Mouse (Mus musculus): ENCODE results near the gene Dagla.

The Dagla gene

DNA sequence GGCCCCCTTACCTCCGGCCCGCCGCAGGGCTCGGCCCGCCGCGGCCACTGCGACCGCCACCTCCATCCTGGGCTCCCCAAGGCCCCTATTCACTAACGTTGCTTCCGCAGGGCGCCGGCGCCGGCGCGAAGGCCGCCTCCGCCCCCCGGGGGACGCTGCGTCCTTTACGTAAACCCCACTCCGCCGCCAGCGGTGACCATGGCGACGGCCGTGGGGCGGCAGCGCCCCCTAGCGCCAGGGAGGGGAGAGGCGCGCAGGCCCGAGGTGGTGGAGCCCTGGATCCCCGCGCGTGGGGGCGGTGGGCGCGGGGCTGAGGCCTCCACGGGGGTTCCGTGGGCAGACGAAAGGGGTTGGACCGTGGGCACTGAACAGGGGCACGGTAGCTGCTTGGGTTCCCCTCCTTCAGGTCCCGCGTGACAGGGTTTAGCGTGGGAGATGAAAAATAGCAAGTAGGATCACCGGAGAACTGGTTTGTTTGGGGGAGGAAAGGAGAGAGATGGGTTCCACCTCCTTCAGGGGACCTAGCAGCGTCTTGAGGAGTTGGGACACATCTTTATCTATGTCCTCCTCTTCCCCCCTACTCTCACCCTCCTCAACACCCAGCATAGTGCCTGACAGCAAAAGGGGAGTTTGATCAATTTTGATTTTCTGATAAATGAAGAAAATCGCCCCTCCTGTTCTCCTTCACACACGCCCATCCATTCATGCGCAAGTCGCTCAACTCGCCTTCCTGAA lies at the start of gene Dagla:
Dagla (minus strand) TSS at position 68 of the 735 bp plus-strand sequence.
- peak; percentile 62 to 64 for DNase-seq (ENCODE audit: low spot score in 2 of 2)

DNA sequence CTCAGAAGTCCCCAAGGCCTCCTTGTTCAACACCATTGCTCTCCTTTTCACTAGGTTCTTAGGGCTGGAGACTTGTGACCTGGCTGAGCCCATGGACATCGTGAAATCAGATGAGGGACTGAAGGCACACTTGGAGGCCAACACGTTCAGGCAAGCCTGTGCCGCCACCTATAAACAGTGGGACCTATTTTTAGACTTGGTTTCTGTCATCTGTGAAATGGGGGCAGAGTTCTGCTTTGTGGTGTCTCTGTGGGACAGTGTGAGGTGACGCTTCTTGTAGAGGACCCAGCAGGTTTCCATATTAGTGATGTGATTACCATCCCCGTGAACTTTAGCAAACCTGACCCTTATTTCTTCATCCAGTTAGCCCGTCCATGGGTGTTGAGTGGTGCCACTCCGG lies 47.5 kb upstream of the Dagla start:
- no peak for DNase-seq (ENCODE audit: low spot score in 2 of 2)

DNA sequence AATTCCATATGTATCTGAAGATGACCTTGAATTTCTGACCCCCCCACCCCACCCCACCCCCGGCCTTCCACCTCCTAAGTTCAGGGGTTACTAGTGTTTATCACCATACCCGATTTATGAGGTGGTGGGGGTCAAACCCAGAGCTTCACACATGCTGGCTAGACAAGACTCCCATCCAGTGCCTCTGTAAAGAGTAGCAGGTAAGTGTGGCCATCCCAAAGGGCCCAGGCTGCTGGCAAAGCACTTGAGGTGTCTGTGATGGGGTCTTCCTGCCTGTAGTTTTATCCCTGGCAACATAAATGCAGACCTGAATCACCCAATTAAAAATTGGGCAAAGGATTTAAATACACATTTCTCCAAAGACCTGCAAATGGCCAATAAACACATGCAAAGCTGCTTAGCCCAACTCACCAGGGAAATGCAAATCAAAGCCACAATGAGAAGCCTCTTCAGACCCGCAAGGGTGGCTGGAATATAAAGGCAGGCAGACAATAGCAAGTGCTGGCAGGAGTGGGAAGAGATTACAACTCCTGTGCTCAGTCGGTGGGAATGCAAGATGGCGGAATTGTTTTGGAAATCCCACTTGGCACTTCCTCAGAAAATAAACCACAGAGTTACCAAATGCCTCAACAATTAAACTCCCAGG lies 43.1 kb upstream of the Dagla start:
- DNase-seq (ENCODE audit: low spot score in 2 of 2) = no peak

DNA sequence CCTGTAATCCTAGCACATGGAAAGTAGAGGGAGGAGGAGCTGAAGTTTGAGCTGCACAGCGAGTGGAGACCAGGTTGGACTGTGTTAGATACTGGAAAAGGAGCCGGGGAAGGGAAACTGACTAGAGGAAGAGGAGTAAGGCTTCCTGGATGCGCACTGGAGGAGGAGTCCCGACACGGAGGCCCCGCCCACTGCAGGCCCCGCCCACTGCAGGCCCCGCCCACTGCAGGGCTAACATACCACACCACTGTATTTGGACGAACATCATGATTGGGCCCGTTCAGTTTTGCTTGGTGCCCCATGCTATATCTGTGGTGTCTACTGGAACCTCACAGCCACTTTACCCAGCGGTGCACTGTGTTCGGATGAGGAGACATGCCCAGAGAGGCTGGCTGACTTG lies 41.0 kb upstream of the Dagla start:
- DNase-seq (ENCODE audit: low spot score in 2 of 2) = no peak

DNA sequence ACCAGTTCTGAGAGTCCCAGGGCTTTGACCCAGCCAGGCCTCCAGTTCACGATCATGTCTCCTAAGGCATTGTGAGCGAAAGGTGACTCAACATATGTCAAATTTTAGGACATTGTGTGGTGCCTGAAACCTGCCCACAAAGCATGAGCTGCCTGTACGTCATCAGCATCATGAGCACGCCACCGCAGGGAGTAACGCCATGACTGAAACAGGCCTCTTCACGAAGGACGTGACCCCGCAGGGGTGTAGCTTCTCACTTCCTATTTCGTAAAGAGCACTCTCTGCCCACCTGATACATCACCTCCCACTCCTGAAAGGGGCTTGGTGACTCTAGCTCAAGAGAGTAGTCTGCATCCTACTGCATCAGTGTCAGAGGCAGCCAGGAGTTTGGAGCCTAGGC lies 39.2 kb upstream of the Dagla start:
- no peak for DNase-seq (ENCODE audit: low spot score in 2 of 2)

DNA sequence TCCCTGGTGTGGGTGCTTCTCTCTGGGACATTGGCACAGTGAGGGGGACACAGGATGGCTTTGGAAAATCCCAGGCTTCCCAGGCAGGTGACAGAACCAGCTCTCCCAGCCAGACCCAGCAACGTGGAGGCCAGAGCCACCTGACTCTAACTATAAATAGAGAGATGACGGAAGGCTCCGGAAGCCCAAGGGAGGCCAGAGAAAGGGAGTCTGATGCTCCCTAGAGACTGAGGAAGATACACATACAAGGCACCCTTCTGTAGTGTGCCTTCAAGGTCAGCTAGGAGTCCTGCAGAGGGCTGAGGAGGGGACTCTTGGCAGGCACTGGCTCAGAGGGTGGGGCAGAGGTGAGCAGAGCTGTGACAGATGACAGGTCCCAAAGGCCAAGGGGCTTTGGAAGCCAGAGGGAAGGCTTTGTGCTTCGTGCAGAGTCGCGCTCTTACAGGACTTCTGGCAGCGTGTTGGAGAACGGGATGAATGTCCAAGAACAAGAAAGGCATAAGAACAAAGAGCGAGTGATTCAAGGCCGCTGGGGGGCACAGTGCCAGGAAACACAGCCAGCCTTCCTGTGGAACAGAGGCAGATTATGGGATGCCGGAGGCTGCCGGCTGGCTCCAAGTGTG lies 37.3 kb upstream of the Dagla start:
- DNase-seq (ENCODE audit: low spot score in 2 of 2) = no peak

DNA sequence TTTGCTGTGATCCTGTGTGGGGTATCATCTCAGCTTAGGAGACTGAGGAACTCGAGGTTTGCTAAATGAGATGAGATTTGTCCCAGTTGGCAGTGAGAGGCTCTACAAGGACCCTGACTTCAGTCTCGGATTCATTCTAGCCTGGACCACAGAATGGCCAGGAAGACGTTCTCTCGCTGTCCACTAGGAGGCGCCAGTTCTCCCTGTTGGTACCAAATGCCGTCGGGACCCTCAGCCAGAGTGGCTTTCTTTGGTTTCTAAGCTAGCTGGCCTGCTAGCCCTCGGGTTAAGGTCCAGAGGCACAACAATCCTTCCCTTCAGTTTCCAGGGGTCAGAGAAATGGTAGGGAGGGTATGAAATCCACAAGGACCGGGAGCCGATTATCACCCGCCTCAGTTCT lies 36.5 kb upstream of the Dagla start:
- DNase-seq (ENCODE audit: low spot score in 2 of 2) = peak in 1 of 2 experiments; percentile 16

DNA sequence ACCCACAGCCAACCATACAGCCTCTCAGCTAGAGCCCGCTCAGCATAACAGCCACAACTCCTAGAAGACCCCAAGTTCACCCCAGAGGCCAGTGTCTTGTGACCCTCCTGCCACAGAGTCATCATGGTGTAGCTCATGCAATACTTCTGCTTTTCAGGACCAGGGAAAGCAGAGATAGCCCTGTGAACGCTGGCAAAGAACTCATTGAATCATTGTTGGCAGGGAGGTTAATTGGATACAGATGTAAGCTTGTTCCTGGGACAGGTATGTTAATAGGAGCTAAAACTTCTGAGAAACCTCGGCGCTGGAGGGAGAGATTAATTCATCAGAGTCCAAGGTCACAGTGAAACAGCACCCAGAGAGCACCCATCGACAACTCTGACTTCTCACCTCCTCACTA lies 36.0 kb upstream of the Dagla start:
- no peak for DNase-seq (ENCODE audit: low spot score in 2 of 2)

DNA sequence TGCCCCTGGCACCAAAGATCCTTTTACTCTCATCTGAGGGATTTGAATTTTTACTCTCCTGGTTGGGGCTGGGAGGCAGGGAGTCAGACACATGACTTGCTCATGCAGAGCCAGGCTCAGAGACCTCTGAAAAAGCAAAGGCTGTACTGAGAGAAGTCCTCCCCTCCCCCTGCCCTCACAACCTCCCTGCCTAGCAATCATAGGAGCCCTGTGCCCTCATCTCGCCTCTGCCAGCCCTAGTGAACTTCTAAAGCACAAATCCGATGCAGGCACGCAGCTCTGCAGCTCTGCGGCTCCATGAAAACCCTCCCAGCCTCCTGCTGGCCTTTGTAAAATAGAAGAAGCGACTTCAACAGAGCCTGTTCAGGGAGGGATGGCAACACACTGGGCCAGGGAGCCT lies 34.6 kb upstream of the Dagla start:
- no peak for DNase-seq (ENCODE audit: low spot score in 2 of 2)

DNA sequence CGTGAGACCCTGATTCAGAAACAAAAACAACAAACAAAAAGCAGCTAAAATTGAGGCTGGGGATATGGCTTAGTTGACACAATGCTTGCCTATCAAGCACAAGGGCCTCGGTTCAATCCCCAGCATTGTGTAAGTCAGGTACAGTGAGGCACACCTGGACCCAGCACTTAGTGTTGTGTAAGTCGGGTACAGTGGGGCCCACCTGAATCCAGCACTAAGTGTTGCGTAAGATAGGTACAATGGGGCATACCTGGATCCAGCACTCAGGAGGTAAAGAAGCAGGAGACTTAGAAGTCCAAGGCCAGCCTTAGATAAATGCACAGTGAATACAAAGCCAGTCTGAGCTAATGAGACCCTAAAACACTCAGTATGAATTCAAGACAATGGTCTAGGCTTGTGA lies 34.0 kb upstream of the Dagla start:
- no peak for DNase-seq (ENCODE audit: low spot score in 2 of 2)

DNA sequence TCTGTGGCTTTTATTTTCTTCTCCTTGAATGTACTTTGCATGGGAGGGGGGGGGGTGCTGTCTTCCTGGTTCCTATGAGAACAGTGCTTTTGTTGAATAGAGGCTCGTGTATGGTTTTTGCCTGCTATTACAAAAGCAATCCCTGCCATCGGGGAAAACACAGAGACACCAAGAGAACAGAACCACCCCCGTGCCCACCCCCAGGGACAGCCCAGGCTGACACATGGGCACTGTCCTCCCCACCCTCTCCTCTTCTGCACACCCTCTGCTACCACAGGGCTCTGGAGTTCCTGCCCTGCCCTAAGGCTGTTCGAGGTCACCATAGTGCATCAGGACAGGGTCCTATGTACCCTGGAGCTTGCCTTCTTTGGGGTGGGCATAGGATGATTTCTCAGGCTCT lies 29.8 kb upstream of the Dagla start:
- DNase-seq (ENCODE audit: low spot score in 2 of 2) = no peak

DNA sequence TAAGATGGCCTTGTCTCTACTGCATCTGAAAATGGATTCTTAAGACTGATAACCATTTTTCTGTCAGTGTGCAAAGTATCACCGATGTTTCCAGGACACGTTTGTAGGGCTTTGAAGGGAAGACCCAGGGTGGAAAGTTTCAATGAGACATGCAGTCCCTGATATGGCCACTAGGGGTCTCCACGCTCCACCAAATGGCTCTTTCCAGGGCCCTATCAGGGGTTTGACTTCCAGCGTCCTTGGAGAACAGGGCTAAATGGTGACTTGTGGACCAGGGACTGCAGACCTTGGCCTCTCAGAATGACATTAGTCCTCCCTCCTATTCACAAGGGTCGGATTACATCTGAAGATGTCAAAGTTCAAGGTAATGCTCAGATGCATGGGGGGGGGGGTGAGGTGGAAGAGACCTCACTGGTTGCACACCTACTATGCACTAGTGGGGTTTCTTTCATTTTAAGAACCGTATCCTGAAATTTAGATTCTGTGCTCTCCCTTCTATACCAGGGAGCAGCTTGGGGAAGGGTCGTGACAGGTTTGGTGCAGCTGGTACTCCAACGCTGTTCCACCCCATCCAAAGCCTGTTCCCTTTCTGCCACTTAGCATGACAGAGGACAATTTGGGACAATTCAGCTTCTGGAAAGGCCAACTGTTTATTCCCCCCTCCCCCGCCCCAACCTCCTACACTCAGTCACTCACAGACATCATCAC lies 29.0 kb upstream of the Dagla start:
- peak; percentile 11 to 29 for DNase-seq (ENCODE audit: low spot score in 2 of 2)

DNA sequence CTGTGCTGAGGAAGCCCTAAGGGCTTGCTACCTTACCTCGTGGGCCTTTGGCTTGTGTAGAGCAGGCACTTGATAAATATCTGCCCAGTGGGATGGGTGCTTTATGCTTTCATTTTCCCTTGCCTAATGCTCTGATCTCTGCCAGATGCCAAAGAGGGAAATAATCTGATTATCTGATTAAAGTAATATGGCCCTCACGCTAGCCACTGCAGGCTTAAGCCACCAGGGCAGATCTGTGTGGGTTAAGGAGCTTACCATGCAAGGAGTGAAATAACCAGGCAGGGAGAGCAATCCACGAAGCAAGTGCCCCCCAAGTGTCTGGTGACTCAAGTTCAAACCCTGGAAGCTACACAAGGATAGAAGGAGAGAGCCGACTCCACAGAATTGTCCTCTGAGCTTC lies 27.0 kb upstream of the Dagla start:
- DNase-seq (ENCODE audit: low spot score in 2 of 2) = no peak

DNA sequence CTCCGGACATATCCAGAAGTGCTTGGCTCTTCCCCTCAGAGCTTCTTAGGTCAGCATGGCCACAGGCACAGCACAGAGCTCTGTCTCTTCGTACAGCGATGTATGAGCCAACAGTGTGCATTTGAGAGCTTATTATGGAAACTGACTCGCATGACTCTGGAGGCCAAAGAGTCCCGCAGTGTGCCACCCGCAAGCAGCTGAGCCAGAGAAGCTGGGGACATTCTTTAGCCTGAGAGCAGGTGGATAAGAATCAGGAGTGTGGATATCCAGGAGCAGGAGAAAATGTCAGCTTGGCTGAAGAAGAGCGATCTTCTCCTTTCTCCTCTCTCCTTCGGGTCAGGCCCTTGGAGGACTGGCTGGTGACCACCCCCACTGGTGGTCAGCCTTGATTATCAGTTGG lies 24.4 kb upstream of the Dagla start:
- no peak for DNase-seq (ENCODE audit: low spot score in 2 of 2)

DNA sequence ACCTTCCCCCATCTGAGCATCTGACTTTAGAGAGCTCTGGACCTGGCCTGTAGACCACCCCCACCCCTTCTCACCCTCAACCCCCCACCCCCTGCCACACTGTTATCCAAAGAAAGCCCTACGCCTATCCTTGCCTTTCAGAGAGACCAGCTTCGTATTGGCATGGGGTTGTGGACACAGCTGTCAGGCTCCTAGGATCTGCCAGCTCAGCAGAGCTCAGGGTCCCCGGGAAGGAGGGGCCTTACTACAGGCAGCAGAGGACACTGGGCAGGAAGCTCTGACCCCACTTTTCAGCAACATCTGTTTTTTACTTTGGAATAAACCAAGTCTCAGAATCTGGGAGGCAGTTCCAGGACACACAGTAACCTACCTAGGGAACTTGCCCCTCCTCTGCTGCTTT lies 21.9 kb upstream of the Dagla start:
- DNase-seq (ENCODE audit: low spot score in 2 of 2) = no peak

DNA sequence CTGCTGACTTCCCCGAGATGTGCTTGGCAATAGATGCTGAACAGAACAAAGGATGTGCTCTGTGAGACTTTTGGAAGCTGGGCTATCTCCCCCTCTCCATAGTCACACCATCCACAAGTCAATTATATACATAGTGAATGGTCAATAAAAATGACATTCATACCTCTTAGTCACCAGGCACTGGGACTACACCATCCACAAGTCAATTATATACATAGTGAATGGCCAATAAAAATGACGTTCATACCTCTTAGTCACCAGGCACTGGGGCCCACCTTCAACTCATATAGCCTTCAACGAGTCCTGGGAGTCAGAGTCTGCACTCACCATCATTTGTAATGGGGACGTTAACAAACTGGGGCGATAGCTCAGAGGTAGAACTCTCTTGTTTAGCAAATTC lies 19.2 kb upstream of the Dagla start:
- DNase-seq (ENCODE audit: low spot score in 2 of 2) = no peak

DNA sequence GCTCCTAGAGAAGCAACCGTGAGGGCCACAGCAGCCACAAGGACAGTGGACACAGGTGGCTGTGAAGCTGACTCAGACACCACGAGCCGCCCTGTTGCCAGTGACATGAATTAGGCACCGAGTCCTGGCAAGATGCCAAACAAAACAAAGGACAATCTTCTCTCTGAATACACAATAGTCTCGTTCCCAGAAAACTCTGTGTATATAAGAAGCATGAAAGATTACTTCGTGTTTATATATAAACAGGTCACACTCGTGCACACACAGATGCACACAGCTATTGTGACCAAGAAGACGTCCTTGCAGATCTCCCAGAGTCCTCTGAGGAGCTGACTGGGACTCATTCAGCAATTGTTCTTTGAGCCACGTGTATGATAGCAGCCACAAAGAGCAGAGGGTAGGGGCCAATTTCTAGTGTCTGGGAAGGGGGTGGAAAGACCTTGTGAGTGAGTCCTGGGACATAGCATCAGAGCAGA lies 18.7 kb upstream of the Dagla start:
- no peak for DNase-seq (ENCODE audit: low spot score in 2 of 2)

DNA sequence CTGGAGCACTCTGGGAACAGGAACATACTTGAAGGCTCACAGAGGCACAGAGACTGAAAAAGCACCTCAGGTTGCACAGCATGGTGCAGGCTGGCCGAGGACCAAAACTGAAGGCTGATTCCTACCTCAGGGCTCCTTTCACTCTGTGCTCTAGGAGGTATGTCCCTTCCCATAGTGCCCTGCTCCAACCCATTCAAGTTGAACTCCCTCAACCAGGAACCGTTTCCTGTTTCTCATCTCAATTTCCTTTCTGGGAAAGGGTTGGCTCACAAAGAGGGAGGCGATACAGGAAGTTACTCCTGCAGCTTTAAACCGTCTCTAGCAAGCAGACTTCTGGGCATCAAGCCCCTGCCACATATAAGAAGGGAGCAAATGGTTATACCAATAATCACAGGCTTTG lies 13.1 kb upstream of the Dagla start:
- no peak for DNase-seq (ENCODE audit: low spot score in 2 of 2)

DNA sequence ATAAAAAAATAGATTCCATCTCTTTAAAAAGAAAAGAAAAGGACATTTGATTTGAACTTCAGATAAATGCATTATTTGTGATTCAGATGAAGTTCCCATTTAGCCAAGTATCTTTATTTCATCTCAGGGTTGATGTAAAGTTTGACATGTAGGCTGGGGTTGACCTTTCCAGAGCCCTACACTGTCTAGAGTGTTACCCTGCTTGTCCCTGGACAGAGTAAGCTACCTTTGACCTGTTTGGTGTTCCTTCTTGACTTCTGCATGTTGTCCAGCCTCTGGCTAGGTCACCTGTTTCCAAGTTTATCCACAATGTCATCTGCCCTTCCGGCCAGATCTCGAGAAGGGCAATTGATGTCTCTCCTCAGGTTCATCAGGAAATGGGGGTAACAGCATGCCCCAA lies 12.7 kb upstream of the Dagla start:
- DNase-seq (ENCODE audit: low spot score in 2 of 2) = no peak

DNA sequence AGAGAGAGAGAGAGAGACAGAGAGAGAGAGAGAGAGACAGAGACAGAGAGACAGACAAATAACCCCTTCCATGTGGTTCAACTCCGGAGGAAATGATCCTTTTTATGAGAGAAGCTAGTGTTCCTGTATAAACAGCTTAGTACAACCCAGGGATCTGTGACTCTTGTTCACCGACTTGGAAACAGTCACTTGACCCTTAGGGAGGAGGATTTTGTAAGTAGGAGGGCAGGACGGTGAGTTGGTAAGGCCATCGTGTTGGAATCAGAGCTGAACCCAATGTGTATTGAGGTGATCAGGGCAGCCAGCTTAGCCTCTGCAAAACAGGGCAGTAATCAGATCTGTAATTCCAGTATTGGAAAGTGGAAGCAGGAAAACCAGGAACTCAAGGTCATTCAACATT lies 12.3 kb upstream of the Dagla start:
- DNase-seq (ENCODE audit: low spot score in 2 of 2) = no peak

DNA sequence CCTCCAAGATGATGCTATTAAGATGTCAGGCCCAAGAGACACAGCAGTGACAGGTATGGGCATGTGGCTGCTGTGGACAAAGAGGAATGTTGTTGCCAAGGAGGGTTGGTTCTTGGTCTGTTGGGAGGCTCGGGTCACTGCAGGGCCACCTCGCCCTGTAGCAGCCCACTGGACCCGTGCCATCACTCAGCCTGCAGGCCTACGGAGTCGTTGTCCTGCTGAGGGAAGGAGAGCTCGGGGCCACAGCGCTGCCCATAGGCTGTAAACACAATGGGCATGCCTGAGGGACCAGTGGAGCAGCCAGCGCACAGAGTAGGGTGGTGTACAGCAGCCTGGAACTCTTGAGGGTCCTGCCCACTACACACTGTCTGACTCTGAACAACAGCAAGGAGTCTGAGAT lies 7.4 kb upstream of the Dagla start:
- no peak for DNase-seq (ENCODE audit: low spot score in 2 of 2)

DNA sequence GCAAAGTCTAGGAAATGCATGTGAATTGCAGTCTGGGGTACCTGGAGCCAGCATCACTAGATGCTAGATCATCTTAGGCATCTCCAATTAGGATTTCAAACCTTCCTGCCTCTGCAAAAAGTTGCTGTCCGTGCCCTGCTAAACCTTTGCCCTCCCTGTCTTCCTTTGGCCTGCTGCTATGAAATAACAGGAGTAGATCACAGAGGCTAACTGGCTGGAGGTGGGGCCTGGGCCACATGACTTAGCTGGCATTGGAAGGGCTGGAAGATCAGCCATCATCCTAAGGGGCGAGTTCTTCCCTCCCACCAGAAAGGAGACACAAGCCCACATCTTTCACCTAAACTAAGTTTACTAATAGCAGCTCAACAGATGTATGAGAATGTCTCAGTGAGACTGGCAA lies 4.3 kb upstream of the Dagla start:
- DNase-seq (ENCODE audit: low spot score in 2 of 2) = no peak

DNA sequence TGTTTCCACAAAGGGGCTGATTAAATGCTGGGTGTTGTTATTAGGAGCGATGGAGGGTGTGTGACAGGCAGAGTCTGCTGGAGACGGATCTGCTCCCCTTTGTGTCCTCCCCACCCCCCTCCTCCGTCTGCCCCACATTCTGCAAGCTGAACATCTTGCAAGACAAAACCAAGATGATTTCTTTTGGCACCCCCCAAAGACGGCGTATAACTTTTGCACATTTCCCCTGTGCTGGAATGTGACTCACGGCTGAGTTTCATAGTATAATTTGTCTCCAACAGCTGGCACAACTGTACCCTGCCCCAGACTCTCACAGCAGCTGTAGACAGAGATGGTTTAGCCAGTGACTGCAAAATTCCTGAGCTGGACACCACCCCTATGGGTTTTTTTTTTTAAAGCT lies 3.3 kb upstream of the Dagla start:
- DNase-seq (ENCODE audit: low spot score in 2 of 2) = no peak
